10 mouse cellular contexts compared by ENCODE assay signal in the genomic region with DNA sequence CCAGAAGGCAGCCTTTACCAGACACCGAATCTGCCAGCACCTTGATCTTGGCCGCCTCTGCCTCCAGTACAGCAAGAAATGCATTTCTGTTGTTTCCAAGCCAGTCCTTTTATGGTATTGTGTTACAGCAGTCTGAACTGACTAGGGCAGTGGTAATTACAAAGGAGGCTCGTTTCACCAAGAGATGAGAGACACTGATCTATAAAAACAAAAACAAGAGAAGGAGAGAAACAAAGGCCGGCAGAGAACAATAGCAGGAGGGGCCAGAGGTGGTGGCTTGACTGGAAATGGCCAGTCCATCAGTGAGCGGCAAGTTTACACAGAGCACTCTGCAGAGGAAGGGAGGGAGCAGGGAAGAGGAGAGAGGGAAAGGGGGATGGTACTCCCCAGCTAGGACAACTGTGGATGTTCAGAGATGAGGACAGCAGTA. TPM values are rescaled to one million over a fixed set of nuclear protein-coding genes. Genes with fewer than 3 reads are reported as not detected.
DNase-seq lines count a peak whose midpoint lies in the region; ATAC-seq lines count a peak whose summit lies in the region.
"Had no signal": no experiment of that assay in that cellular context is flagged by ENCODE, and none has a peak within 500 bp of the region (broad histone marks: within the 10 kb centered on the region; RNA-seq: fewer than 3 reads in every experiment).

No protein-coding gene starts in this region.

- H3K9me3 ChIP-seq in embryonic facial prominence, embryonic 12.5 days = no peaks in the 10 kb centered on the region
- no peaks in the 10 kb centered on the region for H3K9me3 ChIP-seq in hindbrain, embryonic 15.5 days
- no peaks in the 10 kb centered on the region for H3K9me3 ChIP-seq in neural tube, embryonic 15.5 days (replicated peaks)

- DNase-seq in layer of hippocampus, adult 11-12 months (ENCODE audit: low spot score) = peak; percentile 43
- no peak for DNase-seq in layer of hippocampus, postnatal 25 days (ENCODE audit: extremely low spot score in 1 of 2, low spot score in 1 of 2)
- DNase-seq in ovary, postnatal 14 days (ENCODE audit: low spot score) = no peak
- DNase-seq in urinary bladder, postnatal 14 days (ENCODE audit: low spot score) = no peak
- DNase-seq in embryo, embryonic 10.5 days (ENCODE audit: low spot score) = no peak
- DNase-seq: cerebellum, postnatal 14 days; heart, postnatal 14 days had no signal

- peaks cover 8% of the 10 kb centered on the region; the same call in 1 of the 2 replicates for H3K4me1 ChIP-seq in embryonic facial prominence, embryonic 12.5 days
- peaks cover 16% of the 10 kb centered on the region for H3K4me1 ChIP-seq in hindbrain, embryonic 15.5 days (replicated peaks)
- H3K4me1 ChIP-seq in neural tube, embryonic 15.5 days = peaks cover 12% of the 10 kb centered on the region

- H3K27me3 ChIP-seq in embryonic facial prominence, embryonic 12.5 days = no peaks in the 10 kb centered on the region
- H3K27me3 ChIP-seq in hindbrain, embryonic 15.5 days = no peaks in the 10 kb centered on the region
- H3K27me3 ChIP-seq in neural tube, embryonic 15.5 days (replicated peaks) = no peaks in the 10 kb centered on the region

- no peak overlapping the region for H3K4me2 ChIP-seq in embryonic facial prominence, embryonic 12.5 days (replicated peaks)
- no peak overlapping the region for H3K4me2 ChIP-seq in hindbrain, embryonic 15.5 days
- no peak overlapping the region for H3K4me2 ChIP-seq in neural tube, embryonic 15.5 days

- ATAC-seq in embryonic facial prominence, embryonic 12.5 days (ENCODE audit: insufficient number of reproducible peaks, insufficient read depth, low FRiP score, low TSS enrichment) = peak; percentile 67; the same call in 1 of the 2 replicates
- peak; percentile 66; the same call in 1 of the 2 replicates for ATAC-seq in hindbrain, embryonic 15.5 days (ENCODE audit: low FRiP score, low read depth)
- peak; percentile 58; the same call in 1 of the 2 replicates for ATAC-seq in neural tube, embryonic 15.5 days (ENCODE audit: low FRiP score)

- peak overlapping the region; percentile 66 for H3K27ac ChIP-seq in embryonic facial prominence, embryonic 12.5 days
- peak overlapping the region; percentile 66 for H3K27ac ChIP-seq in hindbrain, embryonic 15.5 days (replicated peaks)
- peak overlapping the region; percentile 56 for H3K27ac ChIP-seq in neural tube, embryonic 15.5 days (replicated peaks)

- 16% methylated on average over 5 of the region's 5 CpGs for WGBS in embryonic facial prominence, embryonic 12.5 days
- 7% methylated on average over 5 of the region's 5 CpGs for WGBS in hindbrain, embryonic 15.5 days
- WGBS in neural tube, embryonic 15.5 days = 5% methylated on average over 5 of the region's 5 CpGs

- no peak overlapping the region for H3K4me3 ChIP-seq in embryonic facial prominence, embryonic 12.5 days
- H3K4me3 ChIP-seq in hindbrain, embryonic 15.5 days = no peak overlapping the region
- H3K4me3 ChIP-seq in neural tube, embryonic 15.5 days (replicated peaks) = no peak overlapping the region

- no peak overlapping the region for H3K9ac ChIP-seq in embryonic facial prominence, embryonic 12.5 days
- no peak overlapping the region for H3K9ac ChIP-seq in hindbrain, embryonic 15.5 days
- no peak overlapping the region for H3K9ac ChIP-seq in neural tube, embryonic 15.5 days (replicated peaks)

- peaks cover 50% of the 10 kb centered on the region for H3K36me3 ChIP-seq in embryonic facial prominence, embryonic 12.5 days
- H3K36me3 ChIP-seq in hindbrain, embryonic 15.5 days = no peaks in the 10 kb centered on the region
- no peaks in the 10 kb centered on the region for H3K36me3 ChIP-seq in neural tube, embryonic 15.5 days

RNA-seq across cellular contexts. Expression of a gene that starts 36.9 kb away (rescaled TPM):
- 10 to 100 TPM; 71.2 to 81.8 TPM for total RNA-seq in layer of hippocampus, postnatal 25 days (2021)
- polyA plus RNA-seq in embryonic facial prominence, embryonic 12.5 days (2016; fragmentation: Nextera tagmentation; extraction: Ambion mirVana) = 1.2 and 1.3 TPM in 2 replicates
- polyA plus RNA-seq in hindbrain, embryonic 15.5 days (2015; fragmentation: Nextera tagmentation; extraction: Ambion mirVana) = 6.7 and 7.0 TPM in 2 replicates
- polyA plus RNA-seq in neural tube, embryonic 15.5 days (2015; fragmentation: Nextera tagmentation; extraction: Ambion mirVana) = 6.5 and 7.1 TPM in 2 replicates
